Mouse (Mus musculus): ENCODE measurements around the gene Hspa4. TPM values are rescaled to one million over a fixed set of nuclear protein-coding genes. Genes with fewer than 3 reads are reported as not detected.

Hspa4 gene
- polyA plus RNA-seq, 1 experiment from 2014 or later, result 84.2 TPM

- H3K36me3 ChIP-seq, result no peaks in the 10 kb centered on the region
- ATAC-seq (ENCODE audit: insufficient number of reproducible peaks, low FRiP score), result 0 out of 2 replicates have a peak, but pooled peaks have one; percentile 14
- H3K4me2 ChIP-seq, result no peak overlapping the region
- no peak overlapping the region for H3K4me3 ChIP-seq
- peaks cover 5% of the 10 kb centered on the region for H3K4me1 ChIP-seq (replicated peaks)
- H3K9me3 ChIP-seq (replicated peaks), result peaks cover 3% of the 10 kb centered on the region; the same call in 1 of the 2 replicates
- no peaks in the 10 kb centered on the region for H3K27me3 ChIP-seq (replicated peaks)
- 55% methylated on average over 5 of the region's 5 CpGs for WGBS
- H3K27ac ChIP-seq (ENCODE audit: poor library complexity, severe bottlenecking), result no peak overlapping the region
- H3K9ac ChIP-seq, result no peak overlapping the region
These were observed 50.6 kb downstream of the Hspa4 start for GRCm38 (mm10) chr11:53249686-53250085.

DNA sequence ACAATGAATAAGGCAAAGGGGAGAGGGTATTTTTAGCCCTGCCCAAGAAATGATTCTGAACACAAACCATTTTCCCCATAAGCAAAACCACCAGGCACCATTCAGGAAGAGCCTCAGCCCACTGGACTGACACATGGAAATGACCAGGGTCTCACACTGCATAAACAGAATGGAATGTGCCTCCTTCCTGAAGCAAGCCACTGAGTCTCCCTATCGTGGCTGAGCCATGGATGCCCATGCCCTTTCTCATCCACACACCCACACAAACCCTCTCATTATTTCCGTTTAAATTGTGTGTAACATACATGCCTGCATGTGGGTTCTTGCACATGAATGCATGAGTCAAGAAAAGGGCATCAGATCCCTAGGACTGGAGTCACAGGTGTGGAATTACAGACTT lies 54.7 kb downstream of the Hspa4 start:
- no peak for ATAC-seq (ENCODE audit: insufficient number of reproducible peaks, low FRiP score)
- Histone ChIP-seq H3K4me1 (replicated peaks) (peaks cover 5% of the 10 kb centered on the region), H3K9ac (no peak overlapping the region), H3K9me3 (replicated peaks) (0 out of 2 replicates have a peak, but pooled peaks cover 7% of the 10 kb centered on the region), H3K27me3 (replicated peaks) (no peaks in the 10 kb centered on the region), H3K4me3 (no peak overlapping the region), H3K4me2 (no peak overlapping the region), H3K36me3 (no peaks in the 10 kb centered on the region), H3K27ac (ENCODE audit: poor library complexity, severe bottlenecking) (no peak overlapping the region)
- 45% methylated on average over 2 of the region's 2 CpGs for WGBS

DNA sequence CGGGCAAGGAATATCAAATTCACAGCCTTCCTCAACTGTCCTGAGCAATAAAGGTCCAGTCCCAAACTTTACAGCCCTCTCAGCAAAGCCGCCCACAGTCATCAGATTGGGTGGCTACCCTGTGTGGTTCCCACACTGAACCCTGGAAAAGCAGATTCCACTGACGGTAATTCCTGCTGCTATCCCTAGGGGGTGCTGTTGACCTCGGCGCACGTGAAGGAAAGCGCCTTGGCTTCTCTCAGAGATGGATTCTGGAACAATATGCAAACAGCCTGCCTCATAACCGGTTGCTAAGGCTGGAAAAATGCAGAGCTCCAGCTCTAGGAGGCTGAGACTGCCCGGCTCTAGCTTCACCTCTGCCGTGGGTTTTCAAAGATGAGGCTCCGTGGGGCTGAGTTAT lies 57.1 kb downstream of the Hspa4 start:
- H3K27me3 ChIP-seq (replicated peaks), result no peaks in the 10 kb centered on the region
- ATAC-seq (ENCODE audit: insufficient number of reproducible peaks, low FRiP score), result no peak
- 0 out of 2 replicates have a peak, but pooled peaks cover 7% of the 10 kb centered on the region for H3K9me3 ChIP-seq (replicated peaks)
- WGBS, result 47% methylated on average over 11 of the region's 11 CpGs
- H3K27ac ChIP-seq (ENCODE audit: poor library complexity, severe bottlenecking), result no peak overlapping the region
- no peak overlapping the region for H3K4me3 ChIP-seq
- H3K36me3 ChIP-seq, result no peaks in the 10 kb centered on the region
- H3K4me1 ChIP-seq (replicated peaks), result no peaks in the 10 kb centered on the region
- H3K9ac ChIP-seq, result no peak overlapping the region
- H3K4me2 ChIP-seq, result no peak overlapping the region

GRCm38 (mm10) chr11:53233590-53233989 lies 66.7 kb downstream of the Hspa4 start:
- Histone ChIP-seq H3K4me2 (no peak overlapping the region), H3K27ac (ENCODE audit: poor library complexity, severe bottlenecking) (no peak overlapping the region), H3K9ac (no peak overlapping the region), H3K36me3 (no peaks in the 10 kb centered on the region), H3K4me1 (replicated peaks) (peaks cover 9% of the 10 kb centered on the region), H3K9me3 (replicated peaks) (peaks cover 6% of the 10 kb centered on the region; the same call in 1 of the 2 replicates), H3K4me3 (no peak overlapping the region), H3K27me3 (replicated peaks) (no peaks in the 10 kb centered on the region)
- WGBS, result 36% methylated on average over 9 of the region's 9 CpGs
- ATAC-seq (ENCODE audit: insufficient number of reproducible peaks, low FRiP score), result no peak

DNA sequence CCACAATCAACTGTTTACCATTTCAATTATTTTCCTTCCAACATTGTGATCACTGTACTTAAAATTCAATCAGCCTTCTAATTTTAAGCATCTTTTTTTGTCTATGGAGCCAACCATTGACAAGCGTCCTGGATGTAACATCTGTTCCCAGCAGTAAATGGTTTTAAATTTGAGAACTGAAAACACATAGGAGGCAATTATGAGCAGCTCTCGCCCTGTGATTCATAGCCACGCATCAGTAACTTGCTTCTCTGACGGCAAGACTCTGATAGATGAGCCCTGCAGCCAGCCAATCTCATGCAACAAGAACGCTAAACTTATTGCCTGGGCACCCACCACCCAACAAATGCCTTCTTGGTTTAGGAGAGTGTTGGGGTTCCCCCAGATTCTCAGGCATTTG lies 68.4 kb downstream of the Hspa4 start:
- H3K27ac ChIP-seq (ENCODE audit: poor library complexity, severe bottlenecking), result no peak overlapping the region
- WGBS, result 86% methylated on average over 5 of the region's 5 CpGs

GRCm38 (mm10) chr11:53229011-53229410 lies 71.2 kb downstream of the Hspa4 start:
- Histone ChIP-seq H3K27ac (ENCODE audit: poor library complexity, severe bottlenecking) (no peak overlapping the region), H3K36me3 (no peaks in the 10 kb centered on the region), H3K4me1 (replicated peaks) (peaks cover 9% of the 10 kb centered on the region), H3K4me3 (no peak overlapping the region), H3K27me3 (replicated peaks) (no peaks in the 10 kb centered on the region), H3K4me2 (no peak overlapping the region), H3K9ac (no peak overlapping the region), H3K9me3 (replicated peaks) (0 out of 2 replicates have a peak, but pooled peaks cover 5% of the 10 kb centered on the region)
- ATAC-seq (ENCODE audit: insufficient number of reproducible peaks, low FRiP score), result no peak
- WGBS, result 85% methylated on average over 3 of the region's 3 CpGs

More for the DNA sequence above, 68.4 kb downstream of the Hspa4 start:
- Histone ChIP-seq H3K9ac (no peak overlapping the region), H3K36me3 (no peaks in the 10 kb centered on the region), H3K4me2 (no peak overlapping the region), H3K9me3 (replicated peaks) (no peaks in the 10 kb centered on the region; the same call in 1 of the 2 replicates), H3K4me1 (replicated peaks) (peaks cover 9% of the 10 kb centered on the region), H3K27me3 (replicated peaks) (no peaks in the 10 kb centered on the region), H3K4me3 (no peak overlapping the region)
- no peak for ATAC-seq (ENCODE audit: insufficient number of reproducible peaks, low FRiP score)

- Histone ChIP-seq H3K27ac (ENCODE audit: poor library complexity, severe bottlenecking) (no peak overlapping the region), H3K4me1 (replicated peaks) (no peaks in the 10 kb centered on the region), H3K4me3 (no peak overlapping the region), H3K9me3 (replicated peaks) (no peaks in the 10 kb centered on the region), H3K27me3 (replicated peaks) (no peaks in the 10 kb centered on the region), H3K9ac (no peak overlapping the region), H3K4me2 (no peak overlapping the region), H3K36me3 (no peaks in the 10 kb centered on the region)
- WGBS, result 72% methylated on average over 9 of the region's 9 CpGs
- ATAC-seq (ENCODE audit: insufficient number of reproducible peaks, low FRiP score), result no peak
These were observed 89.4 kb downstream of the Hspa4 start for GRCm38 (mm10) chr11:53210876-53211275.

Other genes starting within 250 kb of the Hspa4 start
- gene Zcchc10, start 24.2 kb upstream of the Hspa4 start, polyA plus RNA-seq (2016; fragmentation: Nextera tagmentation; extraction: Ambion mirVana), result 14.0 and 16.5 TPM in 2 replicates
- 53.0 and 53.9 TPM in 2 replicates for gene Aff4, start 50.4 kb upstream of the Hspa4 start, polyA plus RNA-seq (2016; fragmentation: Nextera tagmentation; extraction: Ambion mirVana)
- not detected in 2 replicates for gene Leap2, start 122.7 kb upstream of the Hspa4 start, polyA plus RNA-seq (2016; fragmentation: Nextera tagmentation; extraction: Ambion mirVana)
- gene Uqcrq, start 130.4 kb upstream of the Hspa4 start, polyA plus RNA-seq (2016; fragmentation: Nextera tagmentation; extraction: Ambion mirVana), result 1,089 and 1,102 TPM in 2 replicates
- gene Gdf9, start 130.6 kb upstream of the Hspa4 start, polyA plus RNA-seq (2016; fragmentation: Nextera tagmentation; extraction: Ambion mirVana), result 0.56 and 1.3 TPM in 2 replicates
- 0.11 and 0.15 TPM in 2 replicates for gene Gm10447, start 156.7 kb upstream of the Hspa4 start, polyA plus RNA-seq (2016; fragmentation: Nextera tagmentation; extraction: Ambion mirVana)
- gene Shroom1, start 156.7 kb upstream of the Hspa4 start, polyA plus RNA-seq (2016; fragmentation: Nextera tagmentation; extraction: Ambion mirVana), result 5.3 and 5.8 TPM in 2 replicates
- gene Gm9837, start 170.0 kb upstream of the Hspa4 start, polyA plus RNA-seq (2016; fragmentation: Nextera tagmentation; extraction: Ambion mirVana), result not detected in 2 replicates
- not detected in 2 replicates for gene Gm9945, start 179.7 kb upstream of the Hspa4 start, polyA plus RNA-seq (2016; fragmentation: Nextera tagmentation; extraction: Ambion mirVana)
- gene Sowaha, start 179.8 kb upstream of the Hspa4 start, polyA plus RNA-seq (2016; fragmentation: Nextera tagmentation; extraction: Ambion mirVana), result 0.54 and 0.58 TPM in 2 replicates
- gene Sept8, start 218.8 kb upstream of the Hspa4 start, polyA plus RNA-seq (2016; fragmentation: Nextera tagmentation; extraction: Ambion mirVana), result 25.1 and 28.4 TPM in 2 replicates